Mouse (Mus musculus) midbrain, embryonic 11.5 days (tissue): ENCODE results near the gene Ptpn18. TPM values are rescaled to one million over a fixed set of nuclear protein-coding genes. Genes with fewer than 3 reads are reported as not detected.
"Not testable (repeated sequence)": the region's sequence is repeated elsewhere in the genome, so short reads cannot be mapped to it uniquely, and the experiment has no call there.

Experiments
- ATAC-seq: fragments of 200-750 bp; cut with Nextera tagmentation; 2 replicates; pipeline ENCODE4 v1.8.0; 2017; ENCODE audit warnings: moderate TSS enrichment, moderate library complexity; ENCODE audit not compliant: low FRiP score
- DNase-seq: peaks from one replicate; pipeline ENCODE4 v3.0.0; 2015; ENCODE audit warnings: low spot score; ENCODE audit errors: missing footprints
- H3K27ac ChIP-seq: fragments of 300-500 bp; sonication (generic); 2 replicates; pipeline ENCODE4 v1.5.1; 2014; ENCODE audit warnings: low read depth, low read length
- H3K27me3 ChIP-seq: fragments of 300-500 bp; sonication (generic); 2 replicates; pipeline ENCODE4 v1.6.1; 2014; ENCODE audit warnings: mild to moderate bottlenecking, low read length, moderate library complexity, mixed read lengths; ENCODE audit not compliant: control insufficient read depth, insufficient read depth
- H3K36me3 ChIP-seq: fragments of 300-500 bp; sonication (generic); 2 replicates; pipeline ENCODE4 v1.6.1; 2014; ENCODE audit warnings: mild to moderate bottlenecking, low read length, moderate library complexity, mixed read lengths; ENCODE audit not compliant: control insufficient read depth, insufficient read depth
- H3K4me1 ChIP-seq: fragments of 300-500 bp; sonication (generic); 2 replicates; pipeline ENCODE4 v1.6.1; 2014; ENCODE audit warnings: low read length; ENCODE audit not compliant: control insufficient read depth, insufficient read depth
- H3K4me2 ChIP-seq: fragments of 300-500 bp; sonication (generic); 2 replicates; pipeline ENCODE4 v1.6.1; 2014; ENCODE audit warnings: mild to moderate bottlenecking, moderate library complexity
- H3K4me3 ChIP-seq: fragments of 300-500 bp; sonication (generic); 2 replicates; pipeline ENCODE4 v1.5.1; 2014; ENCODE audit warnings: low read depth, low read length
- H3K9ac ChIP-seq: fragments of 300-500 bp; sonication (generic); 2 replicates; pipeline ENCODE4 v1.6.1; 2014; ENCODE audit warnings: low read length
- H3K9me3 ChIP-seq: fragments of 300-500 bp; sonication (generic); 2 replicates; pipeline ENCODE4 v1.6.1; 2016; ENCODE audit warnings: low read length; ENCODE audit not compliant: control insufficient read depth
- WGBS: fragments of 180-500 bp; shearing (Covaris S2); extraction: QIAGEN DNeasy Blood & Tissue Kit; methylation state at CpG from one replicate; pipeline ENCODE4 v1.1.7; 2014; 5-methylcytosine and 5-hydroxymethylcytosine counted together
- polyA plus RNA-seq: library from polyadenylated mRNA; unstranded; fragments of >200 nt; fragmentation: Nextera tagmentation; extraction: Ambion mirVana; gene quantifications from 2 replicates; pipeline ENCODE4 v1.2.1, GENCODE M21; 2014

Ptpn18 gene
- polyA plus RNA-seq, 1 experiment from 2014 or later, result 7.3 TPM

- Histone ChIP-seq H3K4me3 (peak overlapping the region; percentile 51), H3K9me3 (peaks cover 19% of the 10 kb centered on the region; the same call in 1 of the 2 replicates), H3K4me2 (peak overlapping the region; percentile 47), H3K9ac (peak overlapping the region; percentile 75), H3K27me3 (no peaks in the 10 kb centered on the region), H3K36me3 (no peaks in the 10 kb centered on the region; the same call in 1 of the 2 replicates), H3K4me1 (peaks cover 12% of the 10 kb centered on the region), H3K27ac (peak overlapping the region; percentile 71)
- WGBS, result under 1% methylated on average over 30 of the region's 30 CpGs
- ATAC-seq (peak; percentile 20; the same call in 1 of the 2 replicates), DNase-seq (peak; percentile 99)
These were observed 24.9 kb upstream of the Ptpn18 start for GRCm38 (mm10) chr1:34434660-34435160.

- WGBS, result 34% methylated on average over 8 of the region's 8 CpGs
- Histone ChIP-seq H3K27ac (peak overlapping the region; percentile 71), H3K9ac (peak overlapping the region; percentile 75; the same call in 1 of the 2 replicates), H3K4me2 (peak overlapping the region; percentile 47), H3K4me3 (peak overlapping the region; percentile 51), H3K9me3 (peaks cover 15% of the 10 kb centered on the region; the same call in 1 of the 2 replicates), H3K27me3 (no peaks in the 10 kb centered on the region), H3K36me3 (no peaks in the 10 kb centered on the region; the same call in 1 of the 2 replicates), H3K4me1 (peaks cover 15% of the 10 kb centered on the region)
- DNase-seq (peak; percentile 92), ATAC-seq (no peak)
These were observed 24.0 kb upstream of the Ptpn18 start for GRCm38 (mm10) chr1:34435371-34436120.

- no peak for DNase-seq
- peaks cover 17% of the 10 kb centered on the region for H3K4me1 ChIP-seq
- H3K36me3 ChIP-seq, result no peaks in the 10 kb centered on the region
- H3K27me3 ChIP-seq, result no peaks in the 10 kb centered on the region
- H3K27ac ChIP-seq, result no peak overlapping the region
- no peak overlapping the region for H3K4me2 ChIP-seq
- H3K9ac ChIP-seq, result no peak overlapping the region
- no peak for ATAC-seq
- 85% methylated on average over 3 of the region's 3 CpGs for WGBS
- peaks cover 7% of the 10 kb centered on the region; the same call in 1 of the 2 replicates for H3K9me3 ChIP-seq
- no peak overlapping the region for H3K4me3 ChIP-seq
These were observed 23.2 kb upstream of the Ptpn18 start for GRCm38 (mm10) chr1:34436374-34436773.

- peak; percentile 45 for DNase-seq
- H3K4me3 ChIP-seq, H3K27ac ChIP-seq, H3K36me3 ChIP-seq, H3K4me2 ChIP-seq, H3K9ac ChIP-seq, H3K27me3 ChIP-seq, H3K9me3 ChIP-seq, ATAC-seq: not testable (repeated sequence)
- H3K4me1 ChIP-seq, result peaks cover 17% of the 10 kb centered on the region
- WGBS, result 89% methylated on average over 8 of the region's 8 CpGs
These were observed 22.2 kb upstream of the Ptpn18 start for GRCm38 (mm10) chr1:34437366-34437765.

- peak overlapping the region; percentile 67 for H3K9ac ChIP-seq
- H3K4me3 ChIP-seq, result peak overlapping the region; percentile 71
- H3K4me1 ChIP-seq, result peaks cover 14% of the 10 kb centered on the region
- H3K4me2 ChIP-seq, result peak overlapping the region; percentile 55
- H3K27me3 ChIP-seq, result no peaks in the 10 kb centered on the region
- no peak overlapping the region for H3K27ac ChIP-seq
- peaks cover 6% of the 10 kb centered on the region for H3K36me3 ChIP-seq
- H3K9me3 ChIP-seq, result no peaks in the 10 kb centered on the region
- DNase-seq (peak; percentile 79), ATAC-seq (no peak)
- WGBS, result 45% methylated on average over 16 of the region's 20 CpGs
These were observed 21.0 kb upstream of the Ptpn18 start for GRCm38 (mm10) chr1:34438381-34439051.

- under 1% methylated on average over 48 of the region's 48 CpGs for WGBS
- Histone ChIP-seq H3K4me3 (peak within 1 kb of the TSS; percentile 71), H3K9me3 (no peaks in the 10 kb centered on the region), H3K9ac (peak within 1 kb of the TSS; percentile 71), H3K4me2 (peak within 1 kb of the TSS; percentile 72), H3K4me1 (peaks cover 10% of the 10 kb centered on the region), H3K27me3 (no peaks in the 10 kb centered on the region), H3K27ac (no peak within 1 kb of the TSS), H3K36me3 (peaks cover 15% of the 10 kb centered on the region)
- ATAC-seq, result peak; percentile 95
- peak; percentile 100 for DNase-seq
These were observed 20.2 kb upstream of the Ptpn18 start, which contains the start of the genes Ccdc115 and Imp4 for GRCm38 (mm10) chr1:34439215-34439960. Gene Ccdc115, minus strand, starts transcription at chr1:34439672. Gene Imp4, plus strand, starts transcription at chr1:34439851.

- Histone ChIP-seq H3K9ac (peak overlapping the region; percentile 71), H3K27me3 (no peaks in the 10 kb centered on the region), H3K36me3 (peaks cover 21% of the 10 kb centered on the region), H3K4me3 (peak overlapping the region; percentile 71), H3K27ac (no peak overlapping the region), H3K4me2 (peak overlapping the region; percentile 72), H3K4me1 (peaks cover 10% of the 10 kb centered on the region), H3K9me3 (no peaks in the 10 kb centered on the region)
- no peak for DNase-seq
- WGBS, result 9% methylated on average over 31 of the region's 31 CpGs
- peak; percentile 43 for ATAC-seq
These were observed 19.5 kb upstream of the Ptpn18 start for GRCm38 (mm10) chr1:34439961-34440630.

- no peak overlapping the region for H3K4me3 ChIP-seq
- peaks cover 10% of the 10 kb centered on the region for H3K4me1 ChIP-seq
- H3K9ac ChIP-seq, result no peak overlapping the region
- no peaks in the 10 kb centered on the region for H3K9me3 ChIP-seq
- 93% methylated on average over 6 of the region's 6 CpGs for WGBS
- DNase-seq (no peak), ATAC-seq (no peak)
- H3K4me2 ChIP-seq, result no peak overlapping the region
- no peaks in the 10 kb centered on the region for H3K27me3 ChIP-seq
- H3K36me3 ChIP-seq, result peaks cover 23% of the 10 kb centered on the region
- H3K27ac ChIP-seq, result no peak overlapping the region
These were observed 16.4 kb upstream of the Ptpn18 start for GRCm38 (mm10) chr1:34443124-34443523.
